Mouse (Mus musculus) E14TG2a.4 (cell line): ENCODE measurements around the gene Notch2.

Source experiments
- H3K27me3 ChIP-seq: 2 replicates; pipeline ENCODE4 v1.6.1; 2014; ENCODE audit warnings: low read length, control low read depth; ENCODE audit not compliant: insufficient read depth
- H3K36me3 ChIP-seq: 2 replicates; pipeline ENCODE4 v1.6.1; 2014; ENCODE audit warnings: low read length, control low read depth; ENCODE audit not compliant: insufficient read depth
- H3K4me1 ChIP-seq: replicated peaks from 2 replicates; pipeline ENCODE4 v1.6.1; 2014; ENCODE audit warnings: low read depth, low read length, control low read depth
- H3K4me3 ChIP-seq: replicated peaks from 2 replicates; pipeline ENCODE4 v1.5.1; 2014; ENCODE audit warnings: mild to moderate bottlenecking, low read length
- H3K9me3 ChIP-seq: 2 replicates; pipeline ENCODE4 v1.6.1; 2014; ENCODE audit warnings: low read length, control low read depth
- CTCF ChIP-seq: conservative IDR thresholded peaks from 2 replicates; pipeline ENCODE4 v1.5.1; 2014; ENCODE audit warnings: low read length
- NANOG ChIP-seq: IDR thresholded peaks from 2 replicates; pipeline ENCODE4 v1.6.1; 2014; ENCODE audit warnings: borderline replicate concordance, low read length, mixed read lengths
- POU5F1 ChIP-seq: IDR thresholded peaks from 2 replicates; pipeline ENCODE4 v1.6.1; 2014; ENCODE audit warnings: low read length, borderline replicate concordance

Gene Notch2

DNA sequence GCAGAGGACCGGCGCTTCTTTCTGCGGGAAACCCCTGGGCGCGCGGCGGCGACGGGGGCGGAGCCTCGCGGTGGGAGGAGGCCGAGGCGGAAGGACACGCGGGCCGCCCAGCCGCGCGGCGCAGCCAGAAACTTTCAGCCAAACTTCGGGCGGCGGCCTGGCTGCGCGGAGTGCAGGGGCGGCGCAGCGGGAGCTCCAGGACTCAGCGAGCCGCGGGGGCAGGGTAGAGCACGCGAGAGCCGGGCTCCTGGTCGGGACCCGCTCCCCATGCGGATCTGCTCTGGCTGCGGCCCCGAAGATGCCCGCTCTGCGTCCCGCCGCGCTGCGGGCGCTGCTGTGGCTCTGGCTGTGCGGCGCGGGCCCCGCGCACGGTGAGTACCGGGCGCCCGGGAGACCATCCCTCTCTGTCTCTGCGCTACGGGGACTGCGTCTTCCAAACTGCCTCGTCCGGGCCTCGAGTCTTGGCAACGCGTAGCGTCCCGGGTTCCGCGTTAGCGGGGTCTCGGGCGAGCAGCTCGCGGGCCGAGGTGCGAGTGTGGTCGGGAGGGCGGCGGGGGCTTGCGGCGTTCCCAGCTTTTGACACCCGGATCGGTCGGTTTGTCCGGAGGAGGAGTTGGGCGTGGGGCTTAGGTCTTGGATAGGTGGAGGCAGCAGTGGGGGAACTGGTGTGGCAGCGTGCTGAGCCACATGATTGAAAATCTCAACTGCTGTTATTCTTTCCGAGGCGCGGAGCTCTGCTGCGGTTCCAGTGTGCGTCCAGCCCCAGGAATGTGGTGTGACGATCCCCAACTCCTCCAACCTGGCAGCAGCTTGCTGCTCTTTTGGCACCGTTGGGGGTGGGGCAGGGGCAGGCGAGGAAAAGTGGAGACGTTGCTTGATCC lies at the start of gene Notch2:
TSS of gene Notch2 (plus strand) at position 127 of the 881 bp plus-strand sequence.
- Histone ChIP-seq H3K4me3 (peak within 1 kb of the TSS; percentile 93), H3K36me3 (no peaks in the 10 kb centered on the region), H3K27me3 (peaks cover 42% of the 10 kb centered on the region), H3K4me1 (peaks cover 12% of the 10 kb centered on the region), H3K9me3 (peaks cover 11% of the 10 kb centered on the region)
- TF ChIP-seq CTCF (no peak), NANOG (no peak), POU5F1 (no peak)

GRCm38 (mm10) chr3:97964878-97965353 lies 48.4 kb upstream of the Notch2 start:
- Histone ChIP-seq H3K4me3 (no peak overlapping the region), H3K4me1 (no peaks in the 10 kb centered on the region), H3K27me3 (no peaks in the 10 kb centered on the region), H3K9me3 (no peaks in the 10 kb centered on the region), H3K36me3 (no peaks in the 10 kb centered on the region)
- no peak for TF ChIP-seq NANOG
- TF ChIP-seq CTCF: no peak
- no peak for TF ChIP-seq POU5F1

- H3K4me1 ChIP-seq: peaks cover 15% of the 10 kb centered on the region; the same call in 1 of the 2 replicates
- H3K4me3 ChIP-seq: no peak overlapping the region
- H3K36me3 ChIP-seq: no peaks in the 10 kb centered on the region
- peaks cover 16% of the 10 kb centered on the region; the same call in 1 of the 2 replicates for H3K27me3 ChIP-seq
- TF ChIP-seq POU5F1 (no peak), CTCF (no peak), NANOG (no peak)
- no peaks in the 10 kb centered on the region for H3K9me3 ChIP-seq
Measured at GRCm38 (mm10) chr3:97967627-97968026, 45.7 kb upstream of the Notch2 start.

GRCm38 (mm10) chr3:97968191-97968590 lies 45.1 kb upstream of the Notch2 start:
- Histone ChIP-seq H3K4me3 (no peak overlapping the region), H3K9me3 (no peaks in the 10 kb centered on the region), H3K36me3 (no peaks in the 10 kb centered on the region), H3K4me1 (peaks cover 15% of the 10 kb centered on the region; the same call in 1 of the 2 replicates), H3K27me3 (peaks cover 16% of the 10 kb centered on the region; the same call in 1 of the 2 replicates)
- TF ChIP-seq CTCF (no peak), NANOG (no peak), POU5F1 (no peak)

DNA sequence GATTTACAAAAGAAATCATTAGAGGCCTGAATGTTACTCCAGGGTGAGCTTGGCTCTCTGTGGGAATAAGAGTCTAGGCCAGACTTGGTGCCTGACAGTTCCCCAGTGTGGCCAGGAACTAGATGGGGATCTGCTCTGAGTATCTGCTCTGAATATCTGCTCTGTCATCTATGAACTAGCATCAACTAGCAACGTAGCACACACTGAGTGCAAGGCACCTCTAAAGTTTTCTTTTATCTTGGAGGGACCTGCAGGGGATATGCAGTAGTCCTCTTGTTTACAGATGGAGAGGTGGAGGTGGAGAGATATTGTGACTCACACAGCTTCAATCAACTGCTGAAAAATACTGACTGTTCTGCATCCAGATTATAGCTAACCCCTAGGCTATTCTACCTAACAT lies 44.3 kb upstream of the Notch2 start:
- H3K27me3 ChIP-seq: peaks cover 16% of the 10 kb centered on the region; the same call in 1 of the 2 replicates
- H3K4me3 ChIP-seq: no peak overlapping the region
- no peaks in the 10 kb centered on the region for H3K36me3 ChIP-seq
- H3K4me1 ChIP-seq: peaks cover 15% of the 10 kb centered on the region; the same call in 1 of the 2 replicates
- TF ChIP-seq CTCF: no peak
- TF ChIP-seq POU5F1: no peak
- no peak for TF ChIP-seq NANOG
- H3K9me3 ChIP-seq: no peaks in the 10 kb centered on the region

GRCm38 (mm10) chr3:97971117-97971516 lies 42.2 kb upstream of the Notch2 start:
- Histone ChIP-seq H3K9me3 (no peaks in the 10 kb centered on the region), H3K4me3 (0 out of 2 replicates have a peak overlapping the region, but pooled peaks have one; percentile 17), H3K36me3 (no peaks in the 10 kb centered on the region), H3K4me1 (peaks cover 15% of the 10 kb centered on the region; the same call in 1 of the 2 replicates), H3K27me3 (peaks cover 16% of the 10 kb centered on the region; the same call in 1 of the 2 replicates)
- TF ChIP-seq NANOG (no peak), CTCF (no peak), POU5F1 (no peak)

DNA sequence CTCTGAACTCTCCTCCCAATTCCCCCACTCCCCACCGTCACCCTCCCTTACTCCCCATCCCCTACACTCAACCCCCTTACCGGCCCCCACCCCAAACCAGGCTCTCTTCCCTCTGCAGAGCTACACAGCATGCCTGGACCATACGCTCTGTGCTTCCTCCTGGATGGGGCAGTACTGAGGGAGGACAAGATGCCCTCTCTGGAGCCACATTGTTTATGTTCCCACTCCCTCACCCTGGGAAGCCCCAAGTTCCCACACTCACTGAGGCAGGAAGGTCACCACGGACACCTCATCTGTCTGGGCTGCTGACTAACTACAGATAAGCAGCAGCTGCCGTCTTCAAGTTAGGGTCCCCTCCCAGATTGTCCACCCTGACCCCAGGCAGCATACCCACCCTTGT lies 41.1 kb upstream of the Notch2 start:
- no peak overlapping the region for H3K4me3 ChIP-seq
- peaks cover 16% of the 10 kb centered on the region; the same call in 1 of the 2 replicates for H3K27me3 ChIP-seq
- H3K9me3 ChIP-seq: no peaks in the 10 kb centered on the region
- TF ChIP-seq POU5F1 (no peak), CTCF (no peak), NANOG (no peak)
- no peaks in the 10 kb centered on the region for H3K36me3 ChIP-seq
- peaks cover 16% of the 10 kb centered on the region; the same call in 1 of the 2 replicates for H3K4me1 ChIP-seq

GRCm38 (mm10) chr3:97972707-97973106 lies 40.6 kb upstream of the Notch2 start:
- Histone ChIP-seq H3K4me3 (no peak overlapping the region), H3K36me3 (no peaks in the 10 kb centered on the region), H3K9me3 (no peaks in the 10 kb centered on the region), H3K27me3 (peaks cover 16% of the 10 kb centered on the region; the same call in 1 of the 2 replicates), H3K4me1 (peaks cover 18% of the 10 kb centered on the region; the same call in 1 of the 2 replicates)
- TF ChIP-seq NANOG (no peak), POU5F1 (no peak), CTCF (no peak)
